Mouse (Mus musculus) embryonic facial prominence, embryonic 12.5 days (tissue): ENCODE data around the gene Cyp2j12. TPM values are rescaled to one million over a fixed set of nuclear protein-coding genes. Genes with fewer than 3 reads are reported as not detected.
"Not testable (repeated sequence)": the region's sequence is repeated elsewhere in the genome, so short reads cannot be mapped to it uniquely, and the experiment has no call there.

Experiments
- ATAC-seq: fragments of 200-750 bp; cut with Nextera tagmentation; 2 replicates; pipeline ENCODE4 v1.8.0; 2017; ENCODE audit not compliant: insufficient number of reproducible peaks, insufficient read depth, low FRiP score, low TSS enrichment
- H3K27ac ChIP-seq: fragments of 300-500 bp; sonication (generic); 2 replicates; pipeline ENCODE4 v1.5.1; 2016; ENCODE audit warnings: mild to moderate bottlenecking
- H3K27me3 ChIP-seq: fragments of 300-500 bp; sonication (generic); 2 replicates; pipeline ENCODE4 v1.6.1; 2016; ENCODE audit warnings: mild to moderate bottlenecking, moderate library complexity
- H3K36me3 ChIP-seq: fragments of 300-500 bp; sonication (generic); 2 replicates; pipeline ENCODE4 v1.6.1; 2016; ENCODE audit warnings: mild to moderate bottlenecking
- H3K4me1 ChIP-seq: fragments of 300-500 bp; sonication (generic); 2 replicates; pipeline ENCODE4 v1.6.1; 2016
- H3K4me2 ChIP-seq: fragments of 300-500 bp; sonication (generic); replicated peaks from 2 replicates; pipeline ENCODE4 v1.6.1; 2016; ENCODE audit warnings: mild to moderate bottlenecking, moderate library complexity
- H3K4me3 ChIP-seq: fragments of 300-500 bp; sonication (generic); 2 replicates; pipeline ENCODE4 v1.5.1; 2016; ENCODE audit warnings: mild to moderate bottlenecking
- H3K9ac ChIP-seq: fragments of 300-500 bp; sonication (generic); 2 replicates; pipeline ENCODE4 v1.6.1; 2016; ENCODE audit warnings: mild to moderate bottlenecking, moderate library complexity
- H3K9me3 ChIP-seq: fragments of 300-500 bp; sonication (generic); 2 replicates; pipeline ENCODE4 v1.6.1; 2016; ENCODE audit warnings: mild to moderate bottlenecking, moderate library complexity
- WGBS: fragments of 180-500 bp; shearing (Covaris S2); methylation state at CpG from one replicate; pipeline ENCODE4 v1.1.7; 2016; 5-methylcytosine and 5-hydroxymethylcytosine counted together
- polyA plus RNA-seq: library from polyadenylated mRNA; unstranded; fragments of >200 nt; fragmentation: Nextera tagmentation; extraction: Ambion mirVana; gene quantifications from 2 replicates; pipeline ENCODE4 v1.2.1, GENCODE M21; 2016

The Cyp2j12 gene
- not detected in 2 replicates for polyA plus RNA-seq

DNA sequence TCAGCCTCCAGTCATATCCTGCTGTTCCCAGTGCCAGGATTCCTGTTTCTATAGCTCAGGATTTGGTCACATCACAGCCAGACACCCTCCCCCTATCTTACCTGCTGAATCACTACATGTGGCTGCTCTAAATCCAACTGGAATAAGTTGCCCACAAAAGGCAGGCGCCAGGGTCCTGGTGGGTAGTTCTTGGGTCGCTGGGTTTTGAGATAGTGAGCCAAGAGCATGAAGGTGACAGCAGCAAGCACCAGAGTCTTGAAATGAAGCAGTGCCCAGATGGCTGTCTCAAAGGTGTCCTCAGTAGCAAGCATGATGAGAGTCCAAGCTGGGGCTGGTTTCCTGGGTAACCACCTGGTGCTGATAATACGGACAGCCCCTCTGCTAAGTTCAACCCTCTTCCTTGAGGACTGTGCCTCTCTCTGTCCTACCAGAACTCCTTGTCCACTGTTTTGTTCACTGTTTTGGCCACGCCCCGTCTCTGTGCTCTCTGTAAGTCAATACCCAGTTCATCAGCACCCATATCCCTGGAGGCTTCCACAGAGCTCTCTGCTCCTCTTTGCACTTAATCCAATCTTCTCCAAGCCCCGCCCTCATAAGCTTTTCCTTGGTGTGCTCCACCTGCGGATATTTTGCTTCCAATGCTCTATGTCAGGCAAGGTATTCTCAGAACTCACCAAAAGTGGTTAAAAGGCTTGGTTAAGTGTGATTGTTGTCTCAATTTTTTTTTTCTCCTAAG is at the start of gene Cyp2j12:
TSS of gene Cyp2j12 (minus strand) at position 421 of the 736 bp plus-strand sequence.
- no peaks in the 10 kb centered on the region for H3K36me3 ChIP-seq
- no peak for ATAC-seq

GRCm38 (mm10) chr4:96189321-96189720 is 48.4 kb upstream of the Cyp2j12 start:
- H3K9ac ChIP-seq, H3K4me1 ChIP-seq, H3K4me3 ChIP-seq, H3K4me2 ChIP-seq, H3K36me3 ChIP-seq, H3K27me3 ChIP-seq, ATAC-seq, H3K27ac ChIP-seq, H3K9me3 ChIP-seq: not testable (repeated sequence)
- WGBS: 88% methylated on average over 5 of the region's 5 CpGs

More for the DNA sequence above, at the start of gene Cyp2j12:
- Histone ChIP-seq H3K9ac (no peak within 1 kb of the TSS), H3K4me2 (no peak within 1 kb of the TSS), H3K27me3 (no peaks in the 10 kb centered on the region), H3K9me3 (no peaks in the 10 kb centered on the region), H3K4me3 (no peak within 1 kb of the TSS), H3K4me1 (no peaks in the 10 kb centered on the region), H3K27ac (no peak within 1 kb of the TSS)
- 72% methylated on average over 7 of the region's 7 CpGs for WGBS

- ATAC-seq, H3K4me3 ChIP-seq, H3K36me3 ChIP-seq, H3K4me2 ChIP-seq, H3K27ac ChIP-seq, H3K9me3 ChIP-seq, H3K27me3 ChIP-seq, H3K4me1 ChIP-seq, H3K9ac ChIP-seq: not testable (repeated sequence)
- WGBS: 83% methylated on average over 2 of the region's 2 CpGs
Measured at GRCm38 (mm10) chr4:96188671-96189070, 47.7 kb upstream of the Cyp2j12 start.

- not testable (repeated sequence) for H3K4me1 ChIP-seq, H3K4me3 ChIP-seq, H3K9me3 ChIP-seq, H3K4me2 ChIP-seq, H3K27me3 ChIP-seq, ATAC-seq, H3K27ac ChIP-seq, H3K9ac ChIP-seq, H3K36me3 ChIP-seq
- WGBS: 91% methylated on average over 2 of the region's 2 CpGs
Measured at GRCm38 (mm10) chr4:96188146-96188545, 47.2 kb upstream of the Cyp2j12 start.

- H3K4me1 ChIP-seq, H3K9me3 ChIP-seq, H3K27me3 ChIP-seq, H3K4me2 ChIP-seq, H3K36me3 ChIP-seq, H3K4me3 ChIP-seq, ATAC-seq, H3K9ac ChIP-seq, H3K27ac ChIP-seq: not testable (repeated sequence)
- 88% methylated on average over 2 of the region's 2 CpGs for WGBS
Measured at GRCm38 (mm10) chr4:96184716-96185115, 43.8 kb upstream of the Cyp2j12 start.

GRCm38 (mm10) chr4:96162839-96163238 is 21.9 kb upstream of the Cyp2j12 start:
- H3K9me3 ChIP-seq: no peaks in the 10 kb centered on the region
- ATAC-seq: no peak
- WGBS: 73% methylated on average over 1 of the region's 1 CpGs

DNA sequence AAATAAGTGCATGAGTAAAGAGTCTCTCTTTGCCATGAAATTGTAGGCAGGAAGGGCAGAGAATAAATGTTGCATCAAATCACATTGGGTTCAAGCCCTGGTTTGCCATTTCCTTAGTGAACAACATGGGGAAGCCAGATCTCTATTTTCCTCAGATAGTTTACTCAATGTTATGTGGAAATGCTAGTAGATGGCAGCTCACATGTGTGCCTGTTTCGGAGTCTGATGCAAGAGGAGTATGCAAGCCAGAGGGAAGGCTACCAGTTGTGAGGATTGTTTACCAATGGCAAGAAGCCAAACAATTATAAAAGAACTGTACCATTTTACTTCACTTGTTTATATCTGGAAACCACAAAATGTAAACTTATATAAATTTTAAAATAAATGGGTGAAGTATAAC is 20.6 kb upstream of the Cyp2j12 start:
- Histone ChIP-seq H3K27ac (no peak overlapping the region), H3K4me2 (no peak overlapping the region), H3K9ac (no peak overlapping the region), H3K9me3 (no peaks in the 10 kb centered on the region), H3K36me3 (no peaks in the 10 kb centered on the region), H3K27me3 (no peaks in the 10 kb centered on the region), H3K4me1 (no peaks in the 10 kb centered on the region), H3K4me3 (no peak overlapping the region)
- WGBS: 84% methylated on average over 1 of the region's 1 CpGs
- ATAC-seq: no peak

More at GRCm38 (mm10) chr4:96162839-96163238, 21.9 kb upstream of the Cyp2j12 start:
- no peak overlapping the region for H3K4me3 ChIP-seq
- no peak overlapping the region for H3K9ac ChIP-seq
- no peaks in the 10 kb centered on the region for H3K4me1 ChIP-seq
- H3K4me2 ChIP-seq: no peak overlapping the region
- no peaks in the 10 kb centered on the region for H3K27me3 ChIP-seq
- no peak overlapping the region for H3K27ac ChIP-seq
- no peaks in the 10 kb centered on the region for H3K36me3 ChIP-seq

DNA sequence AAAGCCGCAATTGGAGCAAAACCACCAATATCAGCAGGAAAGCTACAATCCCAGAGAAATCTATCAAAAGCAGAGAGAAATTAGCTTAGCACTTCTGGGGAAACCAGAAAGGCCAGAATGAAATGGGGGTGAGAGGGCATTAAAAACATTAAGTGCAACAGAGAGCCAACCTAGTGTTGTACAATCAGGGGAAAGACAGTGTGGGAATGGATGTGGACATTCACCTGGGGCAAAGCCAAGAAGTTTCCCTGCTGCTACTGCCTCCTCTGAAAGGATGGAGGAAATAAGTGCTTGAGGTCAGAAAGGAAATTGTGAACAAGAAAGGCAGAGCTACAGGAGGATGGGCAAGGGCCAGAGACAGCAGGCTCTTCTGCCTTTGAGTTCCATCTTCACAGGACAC is 1.7 kb downstream of the Cyp2j12 start:
- WGBS: 87% methylated on average over 1 of the region's 1 CpGs
- ATAC-seq: no peak
- no peaks in the 10 kb centered on the region for H3K4me1 ChIP-seq
- no peaks in the 10 kb centered on the region for H3K27me3 ChIP-seq
- no peak overlapping the region for H3K4me2 ChIP-seq
- H3K27ac ChIP-seq: no peak overlapping the region
- H3K4me3 ChIP-seq: no peak overlapping the region
- no peaks in the 10 kb centered on the region for H3K36me3 ChIP-seq
- H3K9me3 ChIP-seq: no peaks in the 10 kb centered on the region
- no peak overlapping the region for H3K9ac ChIP-seq

GRCm38 (mm10) chr4:96134246-96134645 is 6.7 kb downstream of the Cyp2j12 start:
- Histone ChIP-seq H3K4me3 (no peak overlapping the region), H3K4me1 (no peaks in the 10 kb centered on the region), H3K9ac (no peak overlapping the region), H3K36me3 (no peaks in the 10 kb centered on the region), H3K9me3 (no peaks in the 10 kb centered on the region), H3K4me2 (no peak overlapping the region), H3K27ac (no peak overlapping the region), H3K27me3 (no peaks in the 10 kb centered on the region)
- WGBS: 75% methylated on average over 3 of the region's 3 CpGs
- ATAC-seq: no peak

- Histone ChIP-seq H3K27ac (0 out of 2 replicates have a peak overlapping the region, but pooled peaks have one; percentile 46), H3K36me3 (no peaks in the 10 kb centered on the region), H3K4me3 (no peak overlapping the region), H3K4me1 (no peaks in the 10 kb centered on the region; the same call in 1 of the 2 replicates), H3K27me3 (no peaks in the 10 kb centered on the region), H3K9me3 (no peaks in the 10 kb centered on the region), H3K9ac (no peak overlapping the region), H3K4me2 (no peak overlapping the region)
- 20% methylated on average over 2 of the region's 2 CpGs for whole genome bisulfite sequencing
- ATAC-seq: no peak
Measured at GRCm38 (mm10) chr4:96096841-96097240, 44.1 kb downstream of the Cyp2j12 start.

DNA sequence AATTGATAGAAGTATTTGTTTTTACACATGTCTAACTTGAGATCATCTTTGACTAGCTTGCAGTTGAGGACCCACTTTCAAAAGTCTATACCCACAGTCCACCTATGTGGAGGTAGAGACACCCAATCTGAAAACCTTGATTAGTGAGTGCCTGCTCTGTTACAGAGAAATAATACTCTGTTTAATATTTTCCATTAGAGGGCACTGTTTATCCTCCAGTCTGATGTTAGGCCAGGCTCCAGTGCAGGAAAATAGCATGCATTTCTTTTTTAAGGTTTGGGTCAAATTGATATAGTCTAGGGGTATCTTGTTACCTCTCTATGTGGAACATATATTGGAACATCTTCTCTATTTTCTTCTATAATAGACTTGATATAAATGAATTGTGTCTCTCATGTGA is 49.1 kb downstream of the Cyp2j12 start:
- ATAC-seq: no peak
- H3K9me3 ChIP-seq: no peaks in the 10 kb centered on the region
- H3K9ac ChIP-seq: no peak overlapping the region
- no peak overlapping the region for H3K4me3 ChIP-seq
- no peak overlapping the region for H3K27ac ChIP-seq
- no peak overlapping the region for H3K4me2 ChIP-seq
- H3K36me3 ChIP-seq: no peaks in the 10 kb centered on the region
- no peaks in the 10 kb centered on the region for H3K27me3 ChIP-seq
- H3K4me1 ChIP-seq: no peaks in the 10 kb centered on the region

DNA sequence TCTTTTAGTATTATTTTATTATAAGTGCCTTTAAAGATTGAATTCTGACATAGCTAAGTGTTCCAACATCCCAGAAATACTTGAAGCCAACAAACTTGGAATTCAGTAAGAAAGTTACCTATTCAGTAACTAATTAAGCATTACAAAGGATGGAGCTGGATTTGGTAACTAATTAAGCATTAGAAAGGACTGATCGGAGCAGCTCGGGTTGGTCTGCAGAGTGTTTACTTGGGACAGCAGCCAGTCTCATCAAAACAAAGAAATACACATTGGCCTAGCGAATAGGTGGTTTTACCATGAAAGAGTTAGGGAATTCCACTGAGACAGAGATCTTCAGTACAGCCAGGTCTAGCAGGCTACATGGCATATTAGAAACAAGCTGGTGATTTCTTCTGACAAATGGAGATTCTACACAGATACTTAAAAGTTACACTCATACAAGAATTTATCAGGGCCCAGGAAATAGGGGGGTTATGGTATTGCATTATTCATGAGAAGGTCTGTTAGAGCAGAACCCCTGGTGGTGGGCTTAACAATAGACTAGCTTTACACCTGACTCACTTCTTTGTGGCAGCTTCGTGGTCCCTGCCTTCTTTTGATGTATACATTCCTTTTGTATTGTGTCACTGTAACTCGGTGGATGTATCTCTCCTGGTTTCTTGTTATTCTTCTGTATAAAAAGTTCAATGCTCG is 51.5 kb downstream of the Cyp2j12 start:
- H3K27ac ChIP-seq, H3K4me2 ChIP-seq, H3K4me3 ChIP-seq, H3K9me3 ChIP-seq, H3K4me1 ChIP-seq, H3K9ac ChIP-seq, ATAC-seq, H3K36me3 ChIP-seq, H3K27me3 ChIP-seq: not testable (repeated sequence)
- 64% methylated on average over 6 of the region's 6 CpGs for WGBS
